Mouse (Mus musculus) liver, embryonic 16.5 days (tissue): ENCODE data around the gene Zdhhc19. TPM values are rescaled to one million over a fixed set of nuclear protein-coding genes. Genes with fewer than 3 reads are reported as not detected.

Experiments
- ATAC-seq: fragments of 200-750 bp; cut with Nextera tagmentation; 2 replicates; pipeline ENCODE4 v1.8.0; 2017; ENCODE audit warnings: low read depth, mild to moderate bottlenecking, moderate number of reproducible peaks, moderate library complexity
- H3K27ac ChIP-seq: fragments of 300-500 bp; sonication (generic); 2 replicates; pipeline ENCODE4 v1.5.1; 2014; ENCODE audit warnings: mild to moderate bottlenecking, low read length
- H3K27me3 ChIP-seq: fragments of 300-500 bp; sonication (generic); 2 replicates; pipeline ENCODE4 v1.6.1; 2014; ENCODE audit warnings: low read depth, low read length, mixed read lengths; ENCODE audit not compliant: control insufficient read depth, insufficient read depth
- H3K36me3 ChIP-seq: fragments of 300-500 bp; sonication (generic); 2 replicates; pipeline ENCODE4 v1.6.1; 2014; ENCODE audit warnings: mild to moderate bottlenecking; ENCODE audit not compliant: control insufficient read depth, insufficient read depth
- H3K4me1 ChIP-seq: fragments of 300-500 bp; sonication (generic); 2 replicates; pipeline ENCODE4 v1.6.1; 2014; ENCODE audit warnings: low read depth, low read length, mixed read lengths; ENCODE audit not compliant: control insufficient read depth
- H3K4me2 ChIP-seq: fragments of 300-500 bp; sonication (generic); 2 replicates; pipeline ENCODE4 v1.6.1; 2014; ENCODE audit warnings: low read depth, low read length, mixed read lengths
- H3K4me3 ChIP-seq: fragments of 300-500 bp; sonication (generic); 2 replicates; pipeline ENCODE4 v1.5.1; 2014; ENCODE audit warnings: low read depth, mild to moderate bottlenecking, low read length
- H3K9ac ChIP-seq: fragments of 300-500 bp; sonication (generic); 2 replicates; pipeline ENCODE4 v1.6.1; 2014; ENCODE audit warnings: low read depth, low read length
- H3K9me3 ChIP-seq: fragments of 300-500 bp; sonication (generic); replicated peaks from 2 replicates; pipeline ENCODE4 v1.6.1; 2016; ENCODE audit warnings: low read length; ENCODE audit not compliant: control insufficient read depth
- WGBS: fragments of 180-500 bp; shearing (Covaris S2); extraction: QIAGEN DNeasy Blood & Tissue Kit; methylation state at CpG from one replicate; pipeline ENCODE4 v1.1.7; 2014; ENCODE audit not compliant: insufficient replicate concordance; 5-methylcytosine and 5-hydroxymethylcytosine counted together
- polyA plus RNA-seq: library from polyadenylated mRNA; unstranded; fragments of >200 nt; fragmentation: Nextera tagmentation; extraction: Ambion mirVana; gene quantifications from 2 replicates; pipeline ENCODE4 v1.2.1, GENCODE M21; 2015

Gene Zdhhc19
- polyA plus RNA-seq, 1 experiment from 2014 or later, result not detected

DNA sequence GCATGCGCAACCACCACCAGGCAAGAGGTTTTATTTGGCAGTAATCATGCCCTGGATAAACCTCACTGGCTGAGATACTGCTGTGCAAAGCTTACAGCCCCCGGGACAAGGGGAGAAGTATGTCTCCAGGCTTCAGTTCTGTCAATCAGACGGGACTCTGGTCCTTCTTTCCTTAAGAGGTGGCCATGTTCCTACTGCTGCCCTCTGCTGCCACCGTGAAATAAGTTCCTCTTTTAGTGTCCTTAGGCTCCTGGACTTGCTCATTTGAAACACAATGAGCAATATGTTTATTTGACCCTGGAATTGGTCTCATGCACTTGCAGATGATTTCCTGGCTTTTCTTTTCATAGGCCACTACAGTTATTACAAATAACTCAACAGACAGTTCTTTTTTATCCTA, 35.5 kb upstream of the Zdhhc19 start:
- Histone ChIP-seq H3K9me3 (no peaks in the 10 kb centered on the region), H3K27ac (no peak overlapping the region), H3K4me2 (no peak overlapping the region), H3K27me3 (no peaks in the 10 kb centered on the region), H3K36me3 (peaks cover 33% of the 10 kb centered on the region), H3K4me3 (no peak overlapping the region), H3K4me1 (peaks cover 15% of the 10 kb centered on the region), H3K9ac (no peak overlapping the region)
- 48% methylated on average over 4 of the region's 4 CpGs for WGBS
- ATAC-seq, result no peak

DNA sequence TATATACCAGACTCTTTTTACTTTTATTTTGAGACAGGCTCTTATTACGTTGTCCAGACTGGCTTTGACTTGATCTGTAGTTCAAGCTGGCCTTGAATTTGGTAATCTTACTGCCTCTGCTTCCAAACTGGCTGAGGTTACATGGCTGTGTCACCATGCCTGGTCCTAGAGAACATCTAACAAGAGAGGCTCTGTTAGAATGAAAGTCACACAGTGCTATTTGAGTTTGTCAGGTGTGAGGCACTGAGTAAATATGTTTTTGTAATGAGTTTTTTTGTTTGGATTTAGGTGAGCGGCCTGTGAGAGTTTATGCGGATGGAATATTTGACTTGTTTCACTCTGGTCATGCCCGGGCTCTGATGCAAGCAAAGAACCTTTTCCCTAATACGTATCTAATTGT, 34.4 kb upstream of the Zdhhc19 start:
- Histone ChIP-seq H3K27me3 (no peaks in the 10 kb centered on the region), H3K9ac (no peak overlapping the region), H3K4me3 (no peak overlapping the region), H3K4me2 (no peak overlapping the region), H3K4me1 (peaks cover 7% of the 10 kb centered on the region), H3K36me3 (peaks cover 28% of the 10 kb centered on the region), H3K9me3 (no peaks in the 10 kb centered on the region), H3K27ac (no peak overlapping the region)
- no peak; the same call in 1 of the 2 replicates for ATAC-seq
- WGBS, result 89% methylated on average over 5 of the region's 5 CpGs

DNA sequence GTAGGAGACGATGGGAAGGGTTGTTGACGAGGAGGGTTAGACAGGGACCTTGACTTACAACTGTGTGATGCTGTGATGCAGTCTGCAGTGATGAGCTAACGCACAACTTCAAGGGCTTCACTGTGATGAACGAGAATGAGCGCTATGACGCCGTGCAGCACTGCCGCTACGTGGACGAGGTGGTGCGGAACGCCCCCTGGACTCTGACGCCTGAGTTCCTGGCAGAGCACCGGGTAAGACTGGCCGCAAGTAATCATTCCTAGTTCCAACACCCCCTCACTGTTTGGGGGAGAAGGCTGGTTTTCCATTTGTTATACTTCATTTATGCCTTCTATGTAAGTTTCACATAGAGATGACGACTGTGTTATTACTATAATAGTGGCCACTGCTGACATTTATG, 33.1 kb upstream of the Zdhhc19 start:
- Histone ChIP-seq H3K4me2 (no peak overlapping the region), H3K4me3 (no peak overlapping the region), H3K36me3 (peaks cover 31% of the 10 kb centered on the region), H3K27me3 (no peaks in the 10 kb centered on the region), H3K9me3 (no peaks in the 10 kb centered on the region), H3K27ac (no peak overlapping the region), H3K9ac (no peak overlapping the region), H3K4me1 (peaks cover under 1% of the 10 kb centered on the region)
- WGBS, result 90% methylated on average over 16 of the region's 16 CpGs
- no peak for ATAC-seq

DNA sequence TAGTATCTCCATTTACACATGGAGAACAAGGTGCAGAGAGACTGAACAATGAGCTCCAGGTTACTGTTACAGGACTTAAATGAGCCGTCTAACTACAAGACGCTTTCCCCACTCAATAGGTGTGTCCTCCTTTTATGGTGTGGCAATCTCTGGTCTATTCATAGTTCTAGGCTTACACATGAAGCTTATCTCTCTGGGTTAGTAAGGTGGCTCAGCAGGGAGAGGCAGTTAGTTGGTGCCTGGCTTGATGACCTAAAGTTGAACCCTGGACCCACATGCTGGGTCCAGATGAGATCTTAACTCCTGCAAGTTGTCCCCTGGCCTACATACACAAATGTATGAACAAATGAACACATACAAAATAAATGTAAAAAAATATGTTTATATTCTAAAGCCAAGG, 32.6 kb upstream of the Zdhhc19 start:
- no peak overlapping the region for H3K4me2 ChIP-seq
- no peaks in the 10 kb centered on the region; the same call in 1 of the 2 replicates for H3K4me1 ChIP-seq
- H3K9me3 ChIP-seq, result no peaks in the 10 kb centered on the region
- WGBS, result 29% methylated on average over 2 of the region's 2 CpGs
- H3K4me3 ChIP-seq, result no peak overlapping the region
- ATAC-seq, result peak; percentile 55; the same call in 1 of the 2 replicates
- no peaks in the 10 kb centered on the region for H3K27me3 ChIP-seq
- H3K9ac ChIP-seq, result no peak overlapping the region
- H3K27ac ChIP-seq, result no peak overlapping the region
- H3K36me3 ChIP-seq, result peaks cover 35% of the 10 kb centered on the region

DNA sequence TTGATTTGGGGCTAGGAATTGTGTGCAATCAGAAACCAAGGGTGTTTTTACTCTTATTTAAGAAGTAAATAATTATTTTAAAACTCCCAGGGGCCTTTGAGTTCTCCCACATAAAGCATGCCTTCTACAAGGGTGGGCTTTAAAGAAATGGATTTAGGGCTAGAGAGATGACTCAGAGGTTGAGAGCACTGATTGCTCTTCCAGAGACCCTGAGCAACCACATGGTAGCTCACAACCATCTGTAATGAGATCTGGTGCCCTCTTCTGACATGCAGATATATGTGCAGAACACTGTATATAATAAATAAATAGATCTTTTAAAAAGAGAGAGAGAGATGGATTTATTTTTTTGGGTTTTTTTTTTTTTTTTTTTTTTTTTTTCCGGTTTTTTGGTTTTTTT, 31.2 kb upstream of the Zdhhc19 start:
- Histone ChIP-seq H3K9ac (no peak overlapping the region), H3K4me3 (no peak overlapping the region), H3K27ac (no peak overlapping the region), H3K27me3 (no peaks in the 10 kb centered on the region), H3K4me2 (no peak overlapping the region), H3K4me1 (no peaks in the 10 kb centered on the region; the same call in 1 of the 2 replicates), H3K36me3 (peaks cover 43% of the 10 kb centered on the region), H3K9me3 (no peaks in the 10 kb centered on the region)
- WGBS, result 0% methylated on average over 1 of the region's 1 CpGs
- no peak for ATAC-seq

DNA sequence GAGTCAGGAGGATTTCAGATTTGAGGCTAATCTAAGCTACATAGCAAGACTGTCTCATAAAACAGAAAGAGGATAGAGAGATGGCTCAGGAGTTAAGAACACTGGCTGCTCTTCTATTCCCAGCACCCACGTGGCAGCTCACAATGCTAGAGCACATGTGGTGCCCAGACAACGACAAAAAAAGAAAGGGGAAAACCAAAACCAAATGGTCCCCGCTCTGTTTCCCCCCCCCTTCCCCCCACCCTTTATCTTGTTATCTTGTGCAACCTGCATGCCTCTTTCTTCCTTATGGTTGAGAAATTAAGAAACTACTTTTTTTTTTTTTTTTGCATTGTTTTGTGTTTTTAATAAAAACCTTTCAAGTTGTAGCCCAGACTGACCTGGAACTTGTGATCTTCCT, 27.6 kb upstream of the Zdhhc19 start:
- Histone ChIP-seq H3K9me3 (no peaks in the 10 kb centered on the region), H3K27me3 (no peaks in the 10 kb centered on the region), H3K27ac (no peak overlapping the region), H3K4me3 (no peak overlapping the region), H3K9ac (no peak overlapping the region), H3K4me2 (no peak overlapping the region), H3K4me1 (no peaks in the 10 kb centered on the region), H3K36me3 (peaks cover 54% of the 10 kb centered on the region)
- WGBS, result 8% methylated on average over 3 of the region's 3 CpGs
- no peak for ATAC-seq

DNA sequence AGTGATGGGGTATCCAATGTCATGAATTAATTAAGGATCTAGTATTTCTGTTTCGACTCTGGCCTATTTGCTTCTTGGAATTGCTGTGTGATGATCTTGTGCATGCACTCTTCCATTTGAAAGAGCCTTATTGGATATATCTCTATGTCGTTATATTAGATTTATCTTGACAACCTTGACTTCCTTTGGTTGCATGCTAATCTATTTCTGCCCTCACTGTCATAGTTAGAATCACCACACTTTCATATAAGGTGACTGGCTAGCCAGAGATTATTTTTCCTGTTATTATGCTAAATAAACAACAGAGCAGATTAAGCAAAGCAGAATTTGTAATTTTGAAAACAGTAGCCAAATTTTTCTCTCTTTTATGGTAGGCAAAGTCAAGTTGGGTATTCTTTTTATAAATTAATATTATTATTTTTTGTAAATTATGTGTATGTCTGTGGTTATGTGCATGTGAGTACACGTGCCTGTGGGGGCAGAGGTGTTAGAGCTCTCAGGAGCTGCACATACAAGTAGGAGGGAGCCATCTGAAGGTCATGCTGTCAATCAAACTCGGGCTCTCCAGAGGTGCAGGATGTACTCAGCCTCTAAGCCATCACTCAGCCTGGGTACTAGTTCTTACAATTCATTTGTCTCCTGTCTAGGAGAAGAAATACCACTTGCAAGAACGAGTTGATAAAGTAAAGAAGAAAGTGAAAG, 26.5 kb upstream of the Zdhhc19 start:
- Histone ChIP-seq H3K9me3 (no peaks in the 10 kb centered on the region), H3K4me2 (no peak overlapping the region), H3K4me3 (no peak overlapping the region), H3K27ac (no peak overlapping the region), H3K9ac (no peak overlapping the region), H3K4me1 (no peaks in the 10 kb centered on the region), H3K27me3 (no peaks in the 10 kb centered on the region), H3K36me3 (peaks cover 46% of the 10 kb centered on the region)
- ATAC-seq, result no peak
- 34% methylated on average over 5 of the region's 5 CpGs for WGBS

DNA sequence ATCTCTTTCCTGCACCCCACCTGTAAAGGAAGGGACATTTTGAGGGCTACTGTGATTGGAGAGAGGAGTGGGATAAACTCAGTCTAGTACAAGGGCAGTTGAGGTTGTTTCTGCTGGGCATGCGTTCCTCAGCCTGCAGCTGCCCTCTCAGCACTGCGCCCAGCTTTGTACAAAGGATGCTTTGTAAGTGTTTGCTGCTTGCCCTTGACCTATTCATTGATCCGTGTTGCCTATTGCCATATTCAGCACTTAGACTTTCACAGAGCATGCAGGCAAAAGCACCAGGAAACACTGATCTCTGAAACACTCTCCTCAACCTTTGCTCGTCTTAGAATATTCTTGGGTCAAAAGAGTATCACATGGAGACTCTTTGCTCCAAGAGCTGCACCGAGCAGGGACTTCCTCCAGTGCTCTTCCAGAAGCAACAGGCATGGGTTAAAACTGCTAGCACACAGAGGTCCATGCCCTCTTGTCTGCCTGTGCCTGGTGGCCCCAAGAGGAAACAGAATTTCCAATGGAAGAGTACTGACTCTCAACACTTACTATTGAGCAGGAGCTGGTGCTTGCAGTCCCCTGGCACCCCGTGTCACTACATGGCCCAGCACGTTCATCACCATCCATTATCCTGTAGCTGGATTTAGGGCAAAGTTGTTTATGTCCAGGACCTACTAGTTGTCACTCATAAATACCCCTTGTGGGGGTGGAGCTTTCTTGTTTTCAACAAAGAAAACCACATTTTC, 23.6 kb upstream of the Zdhhc19 start:
- Histone ChIP-seq H3K4me1 (no peaks in the 10 kb centered on the region), H3K27me3 (no peaks in the 10 kb centered on the region), H3K27ac (no peak overlapping the region), H3K9me3 (no peaks in the 10 kb centered on the region), H3K4me3 (no peak overlapping the region), H3K9ac (no peak overlapping the region), H3K4me2 (no peak overlapping the region), H3K36me3 (peaks cover 36% of the 10 kb centered on the region)
- ATAC-seq, result no peak
- whole genome bisulfite sequencing, result 81% methylated on average over 7 of the region's 7 CpGs

DNA sequence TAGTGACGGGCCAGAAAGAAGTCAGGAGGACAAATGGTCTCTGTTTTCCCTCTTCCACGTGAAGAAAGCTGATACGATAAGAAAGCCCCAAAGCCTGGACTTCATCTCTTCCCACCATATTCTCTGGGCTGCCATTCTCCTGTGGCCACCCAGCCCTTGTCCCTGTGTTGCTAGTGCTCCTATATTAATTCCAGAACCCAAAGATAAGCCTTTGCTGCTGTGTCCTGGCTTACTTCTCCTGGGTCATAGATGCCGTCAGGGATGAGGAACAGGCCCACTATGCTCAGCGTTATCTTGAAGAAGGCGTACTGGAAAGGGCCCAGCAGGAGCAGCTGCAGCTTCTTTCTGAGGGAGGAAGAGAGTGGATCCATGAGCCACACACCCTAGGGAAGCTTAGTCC, 18.8 kb upstream of the Zdhhc19 start:
- Histone ChIP-seq H3K4me3 (no peak overlapping the region), H3K27ac (no peak overlapping the region), H3K4me2 (no peak overlapping the region), H3K27me3 (no peaks in the 10 kb centered on the region), H3K9ac (no peak overlapping the region), H3K4me1 (no peaks in the 10 kb centered on the region), H3K9me3 (no peaks in the 10 kb centered on the region), H3K36me3 (peaks cover 5% of the 10 kb centered on the region)
- WGBS, result 68% methylated on average over 6 of the region's 6 CpGs
- ATAC-seq, result no peak
